Mouse (Mus musculus) hindbrain, postnatal 0 days (tissue): ENCODE measurements around the gene Camkk1. TPM values are rescaled to one million over a fixed set of nuclear protein-coding genes. Genes with fewer than 3 reads are reported as not detected.
A peak's percentile ranks its signal among the peaks of the same experiment; 100 is the strongest.

Experiments
- ATAC-seq: fragments of 200-750 bp; cut with Nextera tagmentation; 2 replicates; pipeline ENCODE4 v1.8.0; 2017; ENCODE audit warnings: mild to moderate bottlenecking, moderate TSS enrichment, moderate library complexity
- DNase-seq: peaks from one replicate; pipeline ENCODE4 v3.0.0-alpha.2; 2015; ENCODE audit warnings: low spot score
- H3K27ac ChIP-seq: fragments of 300-500 bp; sonication (generic); 2 replicates; pipeline ENCODE4 v1.5.1; 2014; ENCODE audit warnings: mild to moderate bottlenecking
- H3K27me3 ChIP-seq: fragments of 300-500 bp; sonication (generic); 2 replicates; pipeline ENCODE4 v1.6.1; 2014; ENCODE audit warnings: low read length, mixed read lengths; ENCODE audit not compliant: insufficient read depth
- H3K36me3 ChIP-seq: fragments of 300-500 bp; sonication (generic); 2 replicates; pipeline ENCODE4 v1.6.1; 2014; ENCODE audit warnings: low read length, mixed read lengths; ENCODE audit not compliant: insufficient read depth
- H3K4me1 ChIP-seq: fragments of 300-500 bp; sonication (generic); 2 replicates; pipeline ENCODE4 v1.6.1; 2014; ENCODE audit warnings: antibody characterized with exemption, low read length, mixed read lengths; ENCODE audit not compliant: insufficient read depth
- H3K4me2 ChIP-seq: fragments of 300-500 bp; sonication (generic); 2 replicates; pipeline ENCODE4 v1.6.1; 2014; ENCODE audit warnings: low read depth, mild to moderate bottlenecking, low read length, moderate library complexity, mixed read lengths
- H3K4me3 ChIP-seq: fragments of 300-500 bp; sonication (generic); 2 replicates; pipeline ENCODE4 v1.5.1; 2014; ENCODE audit warnings: low read length
- H3K9ac ChIP-seq: fragments of 300-500 bp; sonication (generic); replicated peaks from 2 replicates; pipeline ENCODE4 v1.6.1; 2014; ENCODE audit warnings: mild to moderate bottlenecking, low read length, moderate library complexity, mixed read lengths
- H3K9me3 ChIP-seq: fragments of 300-500 bp; sonication (generic); 2 replicates; pipeline ENCODE4 v1.6.1; 2016; ENCODE audit warnings: low read length, mixed read lengths
- CTCF ChIP-seq: IDR thresholded peaks from 2 replicates; pipeline ENCODE4 v1.5.1; 2016; ENCODE audit warnings: antibody characterized with exemption, control low read depth, low read depth
- WGBS: fragments of 180-500 bp; shearing (Covaris S2); extraction: QIAGEN DNeasy Blood & Tissue Kit; methylation state at CpG from one replicate; pipeline ENCODE4 v1.1.7; 2014; 5-methylcytosine and 5-hydroxymethylcytosine counted together
- polyA plus RNA-seq: library from polyadenylated mRNA; unstranded; fragments of >200 nt; fragmentation: Nextera tagmentation; extraction: Ambion mirVana; gene quantifications from 2 replicates; pipeline ENCODE4 v1.2.1, GENCODE M21; 2015
- total RNA-seq: library from RNA; depleted of rRNA; stranded (reverse); fragments of >200 nt; gene quantifications from 2 replicates; pipeline ENCODE4 v1.2.3, GENCODE M21; 2014; rRNA removed

Camkk1 gene
- total and polyA plus RNA-seq, 2 experiments from 2014 or later: 26.7 to 27.4 TPM

GRCm38 (mm10) chr11:73084303-73084702 is 65.5 kb downstream of the Camkk1 start:
- no peaks in the 10 kb centered on the region for H3K27me3 ChIP-seq
- no peaks in the 10 kb centered on the region for H3K9me3 ChIP-seq
- peak overlapping the region; percentile 42; the same call in 1 of the 2 replicates for H3K27ac ChIP-seq
- no peak overlapping the region for H3K4me3 ChIP-seq
- H3K4me1 ChIP-seq: 0 out of 2 replicates have a peak, but pooled peaks cover 6% of the 10 kb centered on the region
- no peak for TF ChIP-seq CTCF
- H3K4me2 ChIP-seq: no peak overlapping the region
- peak; percentile 22; the same call in 1 of the 2 replicates for ATAC-seq
- H3K36me3 ChIP-seq: peaks cover 18% of the 10 kb centered on the region
- no peak overlapping the region for H3K9ac ChIP-seq
- DNase-seq: no peak
- 72% methylated on average over 6 of the region's 6 CpGs for WGBS

- H3K9ac ChIP-seq: no peak overlapping the region
- no peak overlapping the region for H3K4me3 ChIP-seq
- peak overlapping the region; percentile 42 for H3K27ac ChIP-seq
- no peak for TF ChIP-seq CTCF
- H3K36me3 ChIP-seq: peaks cover 14% of the 10 kb centered on the region
- H3K4me2 ChIP-seq: no peak overlapping the region
- no peaks in the 10 kb centered on the region for H3K9me3 ChIP-seq
- DNase-seq: peak; percentile 54
- WGBS: 41% methylated on average over 10 of the region's 10 CpGs
- 0 out of 2 replicates have a peak, but pooled peaks cover 6% of the 10 kb centered on the region for H3K4me1 ChIP-seq
- H3K27me3 ChIP-seq: no peaks in the 10 kb centered on the region
- peak; percentile 54 for ATAC-seq
Measured at GRCm38 (mm10) chr11:73084804-73085231, 66.0 kb downstream of the Camkk1 start.

- no peaks in the 10 kb centered on the region for H3K9me3 ChIP-seq
- H3K27ac ChIP-seq: peak overlapping the region; percentile 42
- TF ChIP-seq CTCF: no peak
- no peak overlapping the region for H3K4me2 ChIP-seq
- WGBS: 45% methylated on average over 7 of the region's 7 CpGs
- H3K4me1 ChIP-seq: 0 out of 2 replicates have a peak, but pooled peaks cover 6% of the 10 kb centered on the region
- H3K27me3 ChIP-seq: no peaks in the 10 kb centered on the region
- ATAC-seq (peak; percentile 15; the same call in 1 of the 2 replicates), DNase-seq (peak; percentile 35)
- peaks cover 11% of the 10 kb centered on the region; the same call in 1 of the 2 replicates for H3K36me3 ChIP-seq
- no peak overlapping the region for H3K4me3 ChIP-seq
- H3K9ac ChIP-seq: no peak overlapping the region
Measured at GRCm38 (mm10) chr11:73085391-73085790, 66.6 kb downstream of the Camkk1 start.

GRCm38 (mm10) chr11:73087700-73088480 is 69.1 kb downstream of the Camkk1 start:
- Histone ChIP-seq H3K9ac (no peak overlapping the region), H3K4me2 (no peak overlapping the region), H3K27me3 (no peaks in the 10 kb centered on the region), H3K27ac (peak overlapping the region; percentile 26; the same call in 1 of the 2 replicates), H3K9me3 (no peaks in the 10 kb centered on the region), H3K4me1 (0 out of 2 replicates have a peak, but pooled peaks cover 6% of the 10 kb centered on the region), H3K4me3 (no peak overlapping the region), H3K36me3 (no peaks in the 10 kb centered on the region)
- WGBS: 72% methylated on average over 6 of the region's 6 CpGs
- TF ChIP-seq CTCF: no peak
- DNase-seq (no peak), ATAC-seq (no peak)

- Histone ChIP-seq H3K36me3 (no peaks in the 10 kb centered on the region), H3K9me3 (no peaks in the 10 kb centered on the region), H3K4me2 (no peak within 1 kb of the TSS), H3K27me3 (no peaks in the 10 kb centered on the region), H3K4me3 (no peak within 1 kb of the TSS), H3K9ac (no peak within 1 kb of the TSS), H3K4me1 (no peaks in the 10 kb centered on the region), H3K27ac (no peak within 1 kb of the TSS)
- no peak for ATAC-seq
- no peak for DNase-seq
- no peak for TF ChIP-seq CTCF
- WGBS: 89% methylated on average over 4 of the region's 4 CpGs
Measured at GRCm38 (mm10) chr11:73090283-73090682, 71.5 kb downstream of the Camkk1 start, which contains the start of gene Itgae. Gene Itgae (plus strand): TSS chr11:73090583.

GRCm38 (mm10) chr11:73090826-73091225 is 72.0 kb downstream of the Camkk1 start:
- Histone ChIP-seq H3K9me3 (no peaks in the 10 kb centered on the region), H3K27ac (no peak overlapping the region), H3K4me3 (no peak overlapping the region), H3K36me3 (no peaks in the 10 kb centered on the region), H3K9ac (no peak overlapping the region), H3K27me3 (no peaks in the 10 kb centered on the region), H3K4me2 (no peak overlapping the region), H3K4me1 (no peaks in the 10 kb centered on the region)
- 87% methylated on average over 2 of the region's 2 CpGs for WGBS
- no peak for DNase-seq
- TF ChIP-seq CTCF: no peak
- no peak for ATAC-seq

Other genes with a start within 250 kb of the Camkk1 start
- gene Cyb5d2, start 222.9 kb upstream of the Camkk1 start, total RNA-seq: 10.9 and 11.8 TPM in 2 replicates
- 8.6 and 8.7 TPM in 2 replicates for gene Cyb5d2, start 222.9 kb upstream of the Camkk1 start, polyA plus RNA-seq
- gene Zzef1, start 222.8 kb upstream of the Camkk1 start, total RNA-seq: 37.1 and 43.2 TPM in 2 replicates
- 9.4 and 10.5 TPM in 2 replicates for gene Zzef1, start 222.8 kb upstream of the Camkk1 start, polyA plus RNA-seq
- 2.4 and 4.6 TPM in 2 replicates for gene Atp2a3, start 57.8 kb upstream of the Camkk1 start, total RNA-seq
- gene Atp2a3, start 57.8 kb upstream of the Camkk1 start, polyA plus RNA-seq: 2.4 and 2.7 TPM in 2 replicates
- gene P2rx1, start 19.9 kb upstream of the Camkk1 start, total RNA-seq: 0.32 and 1.3 TPM in 2 replicates
- 0.45 and 0.60 TPM in 2 replicates for gene P2rx1, start 19.9 kb upstream of the Camkk1 start, polyA plus RNA-seq
- gene Ncbp3, start 28.8 kb downstream of the Camkk1 start, total RNA-seq: 5.2 and 6.9 TPM in 2 replicates
- gene Ncbp3, start 28.8 kb downstream of the Camkk1 start, polyA plus RNA-seq: 7.3 and 7.7 TPM in 2 replicates
- 0.16 and 0.18 TPM in 2 replicates for gene Itgae, start 71.6 kb downstream of the Camkk1 start, total RNA-seq
- 0.14 and 0.31 TPM in 2 replicates for gene Itgae, start 71.6 kb downstream of the Camkk1 start, polyA plus RNA-seq
- gene Haspin, start 119.3 kb downstream of the Camkk1 start, total RNA-seq: 1.8 and 3.3 TPM in 2 replicates
- 2.4 and 3.4 TPM in 2 replicates for gene Haspin, start 119.3 kb downstream of the Camkk1 start, polyA plus RNA-seq
- gene P2rx5, start 141.4 kb downstream of the Camkk1 start, total RNA-seq: 1.2 and 3.5 TPM in 2 replicates
- 0.48 and 0.97 TPM in 2 replicates for gene P2rx5, start 141.4 kb downstream of the Camkk1 start, polyA plus RNA-seq
- gene Emc6, start 158.0 kb downstream of the Camkk1 start, total RNA-seq: 113 and 156 TPM in 2 replicates
- gene Emc6, start 158.0 kb downstream of the Camkk1 start, polyA plus RNA-seq: 188 and 191 TPM in 2 replicates
- 34.7 and 46.4 TPM in 2 replicates for gene Tax1bp3, start 158.1 kb downstream of the Camkk1 start, total RNA-seq
- 95.7 and 97.7 TPM in 2 replicates for gene Tax1bp3, start 158.1 kb downstream of the Camkk1 start, polyA plus RNA-seq
- 20.2 and 20.9 TPM in 2 replicates for gene Ctns, start 180.0 kb downstream of the Camkk1 start, total RNA-seq
- gene Ctns, start 180.0 kb downstream of the Camkk1 start, polyA plus RNA-seq: 13.0 and 14.0 TPM in 2 replicates
- gene Shpk, start 180.5 kb downstream of the Camkk1 start, total RNA-seq: 2.2 and 3.4 TPM in 2 replicates
- 2.2 and 2.8 TPM in 2 replicates for gene Shpk, start 180.5 kb downstream of the Camkk1 start, polyA plus RNA-seq
- gene Trpv1, start 215.3 kb downstream of the Camkk1 start, total RNA-seq: 0.63 and 1.6 TPM in 2 replicates
- gene Trpv1, start 215.3 kb downstream of the Camkk1 start, polyA plus RNA-seq: 0.29 and 0.30 TPM in 2 replicates
- 0.36 and 0.52 TPM in 2 replicates for gene Trpv3, start 248.4 kb downstream of the Camkk1 start, total RNA-seq
- gene Trpv3, start 248.4 kb downstream of the Camkk1 start, polyA plus RNA-seq: 0.24 and 0.30 TPM in 2 replicates